In genomic region chr14:57526050-57526623, GRCm38 (mm10) we compare ENCODE assay signal across 8 mouse cellular contexts. TPM values are rescaled to one million over a fixed set of nuclear protein-coding genes. Genes with fewer than 3 reads are reported as not detected.
DNase-seq lines count a peak whose midpoint lies in the region; ATAC-seq and TF ChIP-seq lines count a peak whose summit lies in the region.

No protein-coding gene starts in this region.

- no peaks in the 10 kb centered on the region for H3K9me3 ChIP-seq in heart, embryonic 10.5 days
- H3K9me3 ChIP-seq in hindbrain, embryonic 10.5 days = no peaks in the 10 kb centered on the region
- H3K9me3 ChIP-seq in midbrain, embryonic 10.5 days (replicated peaks) = no peaks in the 10 kb centered on the region

- H3K27me3 ChIP-seq in heart, embryonic 10.5 days (ENCODE audit: insufficient read depth, poor library complexity, severe bottlenecking) = peaks cover 59% of the 10 kb centered on the region
- peaks cover 56% of the 10 kb centered on the region for H3K27me3 ChIP-seq in hindbrain, embryonic 10.5 days (ENCODE audit: insufficient read depth, poor library complexity, severe bottlenecking)
- peaks cover 67% of the 10 kb centered on the region for H3K27me3 ChIP-seq in midbrain, embryonic 10.5 days (ENCODE audit: low read depth, poor library complexity, severe bottlenecking)

- DNase-seq in heart, embryonic 10.5 days (ENCODE audit: low spot score) = no peak
- no peak for DNase-seq in heart, postnatal 25 days (ENCODE audit: low spot score)
- DNase-seq in hindbrain, embryonic 10.5 days (ENCODE audit: low spot score) = no peak
- no peak for DNase-seq in midbrain, embryonic 10.5 days (ENCODE audit: low spot score)
- no peak for DNase-seq in urinary bladder, postnatal 10 days (ENCODE audit: low spot score)
- no peak for DNase-seq in adrenal gland, postnatal 4 days (ENCODE audit: low spot score in 2 of 2)

- intact Hi-C loops in heart, postnatal 25 days (cut with DNase I) = no loop called here

- TF ChIP-seq POLR2A in bone marrow macrophage, adult 2 months (IDR thresholded peaks at IDR 0.05; ENCODE audit: borderline replicate concordance, low read depth, low read length) = no peak

- 51% methylated on average over 10 of the region's 10 CpGs for WGBS in heart, embryonic 10.5 days
- WGBS in hindbrain, embryonic 10.5 days = 61% methylated on average over 10 of the region's 10 CpGs
- 57% methylated on average over 10 of the region's 10 CpGs for WGBS in midbrain, embryonic 10.5 days

- no peak for TF ChIP-seq CTCF in bone marrow macrophage, adult 2 months (IDR thresholded peaks at IDR 0.05; ENCODE audit: low read depth, low read length)

- H3K27ac ChIP-seq in heart, embryonic 10.5 days = no peak overlapping the region
- H3K27ac ChIP-seq in bone marrow macrophage, adult 2 months (ENCODE audit: insufficient read depth, low read depth, low read length) = no peak overlapping the region
- no peak overlapping the region for H3K27ac ChIP-seq in hindbrain, embryonic 10.5 days
- H3K27ac ChIP-seq in midbrain, embryonic 10.5 days (replicated peaks) = no peak overlapping the region

- H3K4me3 ChIP-seq in heart, embryonic 10.5 days = peak overlapping the region; percentile 92
- H3K4me3 ChIP-seq in bone marrow macrophage, adult 2 months (ENCODE audit: insufficient read depth, low read length) = peak overlapping the region; percentile 76
- H3K4me3 ChIP-seq in hindbrain, embryonic 10.5 days = peak overlapping the region; percentile 80
- H3K4me3 ChIP-seq in midbrain, embryonic 10.5 days = peak overlapping the region; percentile 84

- H3K4me1 ChIP-seq in heart, embryonic 10.5 days = peaks cover 18% of the 10 kb centered on the region
- peaks cover 3% of the 10 kb centered on the region for H3K4me1 ChIP-seq in bone marrow macrophage, adult 2 months (ENCODE audit: control insufficient read depth, insufficient read depth, low read length)
- peaks cover 17% of the 10 kb centered on the region for H3K4me1 ChIP-seq in hindbrain, embryonic 10.5 days (replicated peaks)
- peaks cover 31% of the 10 kb centered on the region for H3K4me1 ChIP-seq in midbrain, embryonic 10.5 days

- H3K36me3 ChIP-seq in heart, embryonic 10.5 days = no peaks in the 10 kb centered on the region
- no peaks in the 10 kb centered on the region for H3K36me3 ChIP-seq in hindbrain, embryonic 10.5 days
- H3K36me3 ChIP-seq in midbrain, embryonic 10.5 days = no peaks in the 10 kb centered on the region

- ATAC-seq in erythroblast, adult 5-6 weeks (replicated peaks; ENCODE audit: low FRiP score, poor library complexity, severe bottlenecking) = no peak

RNA-seq across cellular contexts. Expression of gene Il17d, which starts 1.6 kb away (rescaled TPM):
- 0.55 and 1.3 TPM in 2 replicates for polyA plus RNA-seq in heart, embryonic 10.5 days (2016; fragmentation: Nextera tagmentation; extraction: Ambion mirVana)
- total RNA-seq in heart, postnatal 25 days (2021) = 1 to 10 TPM; 3.2 to 3.8 TPM
- polyA plus RNA-seq in bone marrow macrophage, adult 2 months (2012; ENCODE audit: insufficient read depth, insufficient read length, missing spikeins) = not detected in 2 replicates
- polyA plus RNA-seq in hindbrain, embryonic 10.5 days (2016; fragmentation: Nextera tagmentation; extraction: Ambion mirVana) = 0.96 and 1.9 TPM in 2 replicates
- polyA plus RNA-seq in midbrain, embryonic 10.5 days (2016; fragmentation: Nextera tagmentation; extraction: Ambion mirVana) = 0.74 and 1.4 TPM in 2 replicates
- total RNA-seq in erythroblast, adult 5-6 weeks (2015; ENCODE audit: low replicate concordance) = not detected in 2 replicates
- total RNA-seq in erythroblast, adult 5-6 weeks (2017; ENCODE audit: low replicate concordance) = not detected in 2 replicates
- total RNA-seq in adrenal gland, postnatal 4 days (2021) = 1 to 10 TPM; 4.7 to 4.8 TPM

RNA-seq across cellular contexts. Expression of gene Eef1akmt1, which starts 45.3 kb away (rescaled TPM):
- polyA plus RNA-seq in heart, embryonic 10.5 days (2016; fragmentation: Nextera tagmentation; extraction: Ambion mirVana) = 82.8 and 93.8 TPM in 2 replicates
- total RNA-seq in heart, postnatal 25 days (2021) = 10 to 100 TPM; 29.6 to 30.2 TPM
- polyA plus RNA-seq in bone marrow macrophage, adult 2 months (2012; ENCODE audit: insufficient read depth, insufficient read length, missing spikeins) = 30.7 and 32.2 TPM in 2 replicates
- polyA plus RNA-seq in hindbrain, embryonic 10.5 days (2016; fragmentation: Nextera tagmentation; extraction: Ambion mirVana) = 107 and 111 TPM in 2 replicates
- 91.0 and 110 TPM in 2 replicates for polyA plus RNA-seq in midbrain, embryonic 10.5 days (2016; fragmentation: Nextera tagmentation; extraction: Ambion mirVana)
- 4.6 and 8.5 TPM in 2 replicates for total RNA-seq in erythroblast, adult 5-6 weeks (2015; ENCODE audit: low replicate concordance)
- 3.2 and 7.7 TPM in 2 replicates for total RNA-seq in erythroblast, adult 5-6 weeks (2017; ENCODE audit: low replicate concordance)
- total RNA-seq in adrenal gland, postnatal 4 days (2021) = 10 to 100 TPM; 24.5 to 29.4 TPM
